Mouse (Mus musculus) embryonic facial prominence, embryonic 13.5 days (tissue): Measurements from ENCODE around the gene Mapkap1. TPM values are rescaled to one million over a fixed set of nuclear protein-coding genes. Genes with fewer than 3 reads are reported as not detected.

ENCODE experiments used
- ATAC-seq: fragments of 200-750 bp; cut with Nextera tagmentation; 2 replicates; pipeline ENCODE4 v1.8.0; 2017; ENCODE audit warnings: low read depth; ENCODE audit not compliant: insufficient number of reproducible peaks, insufficient read depth, low FRiP score, low TSS enrichment
- H3K27ac ChIP-seq: fragments of 300-500 bp; sonication (generic); 2 replicates; pipeline ENCODE4 v1.5.1; 2015; ENCODE audit warnings: moderate library complexity, mild to moderate bottlenecking, inconsistent platforms
- H3K27me3 ChIP-seq: fragments of 300-500 bp; sonication (generic); 2 replicates; pipeline ENCODE4 v1.6.1; 2015; ENCODE audit warnings: mild to moderate bottlenecking, inconsistent platforms
- H3K36me3 ChIP-seq: fragments of 300-500 bp; sonication (generic); 2 replicates; pipeline ENCODE4 v1.6.1; 2015; ENCODE audit warnings: mild to moderate bottlenecking, inconsistent platforms
- H3K4me1 ChIP-seq: fragments of 300-500 bp; sonication (generic); 2 replicates; pipeline ENCODE4 v1.6.1; 2015; ENCODE audit warnings: inconsistent platforms
- H3K4me2 ChIP-seq: fragments of 300-500 bp; sonication (generic); 2 replicates; pipeline ENCODE4 v1.6.1; 2015; ENCODE audit warnings: moderate library complexity, mild to moderate bottlenecking, inconsistent platforms
- H3K4me3 ChIP-seq: fragments of 300-500 bp; sonication (generic); 2 replicates; pipeline ENCODE4 v1.5.1; 2015; ENCODE audit warnings: mild to moderate bottlenecking, inconsistent platforms
- H3K9ac ChIP-seq: fragments of 300-500 bp; sonication (generic); 2 replicates; pipeline ENCODE4 v1.6.1; 2015; ENCODE audit warnings: mild to moderate bottlenecking, inconsistent platforms
- H3K9me3 ChIP-seq: fragments of 300-500 bp; sonication (generic); 2 replicates; pipeline ENCODE4 v1.6.1; 2016; ENCODE audit warnings: inconsistent platforms
- WGBS: fragments of 180-500 bp; shearing (Covaris S2); methylation state at CpG from one replicate; pipeline ENCODE4 v1.1.7; 2015; ENCODE audit warnings: mixed read lengths; 5-methylcytosine and 5-hydroxymethylcytosine counted together
- polyA plus RNA-seq: library from polyadenylated mRNA; unstranded; fragments of >200 nt; fragmentation: Nextera tagmentation; extraction: Ambion mirVana; gene quantifications from 2 replicates; pipeline ENCODE4 v1.2.1, GENCODE M21; 2015

Mapkap1 gene
- polyA plus RNA-seq, 1 experiment from 2014 or later = 106 TPM

DNA sequence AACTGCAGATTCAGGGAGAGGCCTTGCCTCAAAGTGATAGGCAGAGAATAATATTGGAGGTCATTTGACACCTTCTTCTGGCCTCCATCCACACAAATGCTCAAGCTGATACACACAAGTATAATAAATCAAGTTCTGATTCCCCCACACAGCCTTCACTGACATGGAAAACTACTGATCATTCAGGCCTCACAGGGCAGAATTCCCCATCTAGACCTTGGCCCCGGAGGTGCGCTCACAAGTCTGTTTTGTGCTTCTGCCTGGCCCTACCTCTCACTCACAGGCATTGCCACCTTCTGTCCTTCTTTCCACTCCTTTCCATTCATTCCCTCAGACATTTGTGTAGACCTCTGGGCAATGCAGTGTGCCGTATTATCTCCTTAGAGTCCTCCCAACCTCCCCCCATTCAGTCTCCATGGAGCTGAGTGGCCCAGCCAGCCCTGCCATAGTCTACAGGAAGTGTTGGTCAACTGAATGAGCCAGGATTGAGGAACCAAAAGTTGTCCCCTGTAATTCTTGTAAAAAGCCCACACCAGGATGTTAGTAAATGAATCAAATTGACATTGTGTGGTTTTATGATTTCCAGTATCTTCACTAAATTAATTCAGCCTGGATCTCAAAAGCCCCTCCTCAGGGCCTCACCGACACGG is 193.2 kb downstream of the Mapkap1 start:
- Histone ChIP-seq H3K9me3 (no peaks in the 10 kb centered on the region), H3K4me2 (no peak overlapping the region), H3K4me3 (no peak overlapping the region), H3K27me3 (no peaks in the 10 kb centered on the region), H3K36me3 (peaks cover 16% of the 10 kb centered on the region), H3K27ac (no peak overlapping the region), H3K4me1 (peaks cover 14% of the 10 kb centered on the region), H3K9ac (no peak overlapping the region)
- WGBS = 66% methylated on average over 5 of the region's 5 CpGs
- ATAC-seq = no peak

- Histone ChIP-seq H3K4me2 (no peak overlapping the region), H3K4me1 (peaks cover 14% of the 10 kb centered on the region), H3K27ac (no peak overlapping the region), H3K4me3 (no peak overlapping the region), H3K27me3 (no peaks in the 10 kb centered on the region), H3K36me3 (peaks cover 16% of the 10 kb centered on the region), H3K9ac (no peak overlapping the region), H3K9me3 (no peaks in the 10 kb centered on the region)
- 27% methylated on average over 7 of the region's 7 CpGs for WGBS
- no peak for ATAC-seq
Measured at GRCm38 (mm10) chr2:34600734-34601133, 194.2 kb downstream of the Mapkap1 start.

- WGBS = 26% methylated on average over 8 of the region's 8 CpGs
- ATAC-seq = no peak
- no peaks in the 10 kb centered on the region for H3K9me3 ChIP-seq
- H3K36me3 ChIP-seq = peaks cover 24% of the 10 kb centered on the region
- H3K27ac ChIP-seq = no peak overlapping the region
- no peak overlapping the region for H3K9ac ChIP-seq
- no peak overlapping the region for H3K4me2 ChIP-seq
- H3K4me1 ChIP-seq = peaks cover 14% of the 10 kb centered on the region
- H3K4me3 ChIP-seq = no peak overlapping the region
- no peaks in the 10 kb centered on the region for H3K27me3 ChIP-seq
Measured at GRCm38 (mm10) chr2:34602111-34602541, 195.6 kb downstream of the Mapkap1 start.

GRCm38 (mm10) chr2:34602896-34603295 is 196.3 kb downstream of the Mapkap1 start:
- H3K36me3 ChIP-seq = peaks cover 24% of the 10 kb centered on the region
- no peak for ATAC-seq

GRCm38 (mm10) chr2:34603653-34604214 is 197.2 kb downstream of the Mapkap1 start:
- no peak for ATAC-seq
- Histone ChIP-seq H3K9ac (0 out of 2 replicates have a peak overlapping the region, but pooled peaks have one; percentile 21), H3K4me1 (peaks cover 14% of the 10 kb centered on the region), H3K27ac (no peak overlapping the region), H3K4me2 (no peak overlapping the region), H3K4me3 (no peak overlapping the region), H3K9me3 (no peaks in the 10 kb centered on the region), H3K36me3 (peaks cover 20% of the 10 kb centered on the region), H3K27me3 (no peaks in the 10 kb centered on the region)
- WGBS = 58% methylated on average over 14 of the region's 14 CpGs

More at GRCm38 (mm10) chr2:34602896-34603295, 196.3 kb downstream of the Mapkap1 start:
- peaks cover 14% of the 10 kb centered on the region for H3K4me1 ChIP-seq
- 88% methylated on average over 3 of the region's 3 CpGs for WGBS
- no peaks in the 10 kb centered on the region for H3K27me3 ChIP-seq
- H3K9me3 ChIP-seq = no peaks in the 10 kb centered on the region
- H3K4me2 ChIP-seq = no peak overlapping the region
- no peak overlapping the region for H3K9ac ChIP-seq
- no peak overlapping the region for H3K27ac ChIP-seq
- H3K4me3 ChIP-seq = no peak overlapping the region

DNA sequence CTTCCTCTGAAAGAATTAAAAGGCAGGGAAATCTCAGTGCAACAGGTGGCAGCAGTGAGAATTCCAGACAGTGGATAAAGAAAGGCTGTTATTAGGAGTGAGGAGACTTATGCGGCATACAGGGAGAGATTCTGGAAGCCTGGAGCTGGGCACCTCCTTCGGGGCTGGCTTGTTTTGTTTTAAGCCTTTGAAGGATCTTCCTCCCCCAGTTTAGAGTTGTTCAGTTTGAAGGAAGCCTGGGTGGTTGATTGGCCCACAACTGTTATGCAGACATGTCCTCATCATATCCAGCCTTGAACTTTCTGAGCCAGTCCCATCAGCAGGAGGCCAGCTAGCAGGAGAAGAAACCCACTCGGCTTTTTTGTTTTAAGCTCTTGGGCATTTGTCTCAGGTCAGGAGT is 198.5 kb downstream of the Mapkap1 start:
- 54% methylated on average over 3 of the region's 3 CpGs for WGBS
- no peak for ATAC-seq
- no peak overlapping the region for H3K9ac ChIP-seq

DNA sequence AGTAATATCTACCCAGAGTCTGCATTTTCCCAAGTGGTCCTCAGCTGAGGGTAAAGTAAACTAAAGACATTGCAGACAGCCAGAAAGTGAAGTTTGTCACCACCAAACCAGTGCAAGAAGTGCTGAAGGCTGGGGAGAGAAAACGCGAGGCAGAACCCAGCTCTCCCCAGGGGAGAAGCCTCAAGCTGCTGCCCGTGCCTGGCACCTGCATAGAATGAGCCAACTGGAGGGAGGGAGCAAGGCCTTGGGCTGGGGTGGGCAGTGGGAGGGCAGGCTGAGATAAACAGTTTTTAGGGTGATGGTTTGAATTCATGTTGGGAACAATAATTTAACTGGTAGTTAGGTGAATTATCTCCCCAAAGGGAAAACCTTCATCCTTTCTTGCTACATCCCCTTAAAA is 202.3 kb downstream of the Mapkap1 start:
- 44% methylated on average over 3 of the region's 3 CpGs for WGBS
- no peaks in the 10 kb centered on the region for H3K9me3 ChIP-seq

More for the DNA sequence above, 198.5 kb downstream of the Mapkap1 start:
- Histone ChIP-seq H3K4me1 (peaks cover 8% of the 10 kb centered on the region), H3K27ac (no peak overlapping the region), H3K27me3 (no peaks in the 10 kb centered on the region), H3K9me3 (no peaks in the 10 kb centered on the region), H3K4me2 (no peak overlapping the region), H3K4me3 (no peak overlapping the region), H3K36me3 (0 out of 2 replicates have a peak, but pooled peaks cover 8% of the 10 kb centered on the region)

GRCm38 (mm10) chr2:34609516-34609915 is 202.9 kb downstream of the Mapkap1 start:
- Histone ChIP-seq H3K4me3 (no peak overlapping the region), H3K27me3 (no peaks in the 10 kb centered on the region), H3K27ac (no peak overlapping the region), H3K36me3 (0 out of 2 replicates have a peak, but pooled peaks cover 8% of the 10 kb centered on the region), H3K4me2 (no peak overlapping the region), H3K9ac (no peak overlapping the region), H3K9me3 (no peaks in the 10 kb centered on the region), H3K4me1 (no peaks in the 10 kb centered on the region)
- WGBS = 88% methylated on average over 4 of the region's 4 CpGs
- no peak for ATAC-seq

More for the DNA sequence above, 202.3 kb downstream of the Mapkap1 start:
- ATAC-seq = no peak
- Histone ChIP-seq H3K27me3 (no peaks in the 10 kb centered on the region), H3K9ac (no peak overlapping the region), H3K36me3 (0 out of 2 replicates have a peak, but pooled peaks cover 8% of the 10 kb centered on the region), H3K27ac (no peak overlapping the region), H3K4me1 (no peaks in the 10 kb centered on the region), H3K4me2 (no peak overlapping the region), H3K4me3 (no peak overlapping the region)

DNA sequence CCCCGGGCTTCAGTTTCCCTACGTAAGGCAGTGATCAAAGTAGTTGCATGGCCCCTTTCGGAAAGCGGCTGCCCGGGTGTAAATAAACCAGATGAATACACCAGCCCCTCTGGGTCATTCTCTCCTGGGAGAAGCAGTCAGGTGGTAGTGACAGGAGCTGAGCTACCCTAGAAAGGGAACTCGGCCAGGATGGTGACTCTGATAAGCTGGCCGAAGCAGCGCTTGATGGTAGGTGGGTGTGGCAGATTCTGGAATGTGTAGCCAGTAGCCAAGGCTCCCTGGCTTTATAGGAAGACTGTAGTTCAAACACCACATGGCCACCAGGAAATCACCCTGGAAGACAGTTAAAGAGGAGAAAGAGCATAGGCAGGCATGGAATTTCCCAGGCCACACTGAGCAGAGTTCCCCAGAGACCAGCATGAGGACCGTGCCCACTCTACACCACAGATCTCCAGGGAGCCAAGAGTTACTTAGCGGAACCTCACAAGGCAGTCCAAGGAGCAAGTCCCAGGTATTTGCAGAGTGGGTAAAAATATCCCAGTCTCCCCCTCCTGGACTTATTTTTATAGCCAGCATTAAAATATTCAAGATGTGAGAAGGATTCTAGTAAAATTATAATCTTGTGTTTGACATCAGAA is 214.3 kb downstream of the Mapkap1 start:
- H3K4me1 ChIP-seq = peaks cover 5% of the 10 kb centered on the region; the same call in 1 of the 2 replicates
- H3K4me3 ChIP-seq = no peak overlapping the region
- H3K9ac ChIP-seq = no peak overlapping the region
- H3K27ac ChIP-seq = no peak overlapping the region
- no peak for ATAC-seq
- no peak overlapping the region for H3K4me2 ChIP-seq
- H3K36me3 ChIP-seq = peaks cover 40% of the 10 kb centered on the region
- 71% methylated on average over 10 of the region's 10 CpGs for WGBS
- no peaks in the 10 kb centered on the region for H3K9me3 ChIP-seq
- no peaks in the 10 kb centered on the region for H3K27me3 ChIP-seq

- no peak overlapping the region for H3K4me2 ChIP-seq
- H3K4me3 ChIP-seq = no peak overlapping the region
- no peak overlapping the region for H3K27ac ChIP-seq
- H3K36me3 ChIP-seq = peaks cover 42% of the 10 kb centered on the region
- no peak for ATAC-seq
- H3K4me1 ChIP-seq = peaks cover 5% of the 10 kb centered on the region; the same call in 1 of the 2 replicates
- no peaks in the 10 kb centered on the region for H3K27me3 ChIP-seq
- 84% methylated on average over 8 of the region's 8 CpGs for WGBS
- H3K9ac ChIP-seq = no peak overlapping the region
- H3K9me3 ChIP-seq = no peaks in the 10 kb centered on the region
Measured at GRCm38 (mm10) chr2:34621485-34621884, 214.9 kb downstream of the Mapkap1 start.

- WGBS = 89% methylated on average over 11 of the region's 11 CpGs
- no peak overlapping the region for H3K4me3 ChIP-seq
- H3K4me1 ChIP-seq = peaks cover 12% of the 10 kb centered on the region
- H3K9ac ChIP-seq = 0 out of 2 replicates have a peak overlapping the region, but pooled peaks have one; percentile 12
- H3K27ac ChIP-seq = no peak overlapping the region
- H3K27me3 ChIP-seq = no peaks in the 10 kb centered on the region
- no peaks in the 10 kb centered on the region for H3K9me3 ChIP-seq
- H3K36me3 ChIP-seq = peaks cover 43% of the 10 kb centered on the region
- ATAC-seq = no peak
- no peak overlapping the region for H3K4me2 ChIP-seq
Measured at GRCm38 (mm10) chr2:34622518-34622917, 215.9 kb downstream of the Mapkap1 start.
